Mouse (Mus musculus) small intestine, adult 2 months (tissue): ENCODE results near the gene Pdcd1lg2. TPM values are rescaled to one million over a fixed set of nuclear protein-coding genes. Genes with fewer than 3 reads are reported as not detected.

Source experiments
- H3K27ac ChIP-seq: fragments of 200-500 bp; 2 replicates; pipeline ENCODE4 v1.5.1; 2012; ENCODE audit warnings: low read depth, low read length, control low read depth, inconsistent platforms; ENCODE audit not compliant: insufficient read depth
- H3K27me3 ChIP-seq: fragments of 200-500 bp; 2 replicates; pipeline ENCODE4 v1.6.1; 2012; ENCODE audit warnings: mild to moderate bottlenecking, moderate library complexity, low read length, inconsistent platforms; ENCODE audit not compliant: control insufficient read depth, insufficient read depth
- H3K36me3 ChIP-seq: fragments of 200-500 bp; 2 replicates; pipeline ENCODE4 v1.6.1; 2012; ENCODE audit warnings: mild to moderate bottlenecking, low read length, control low read depth, inconsistent platforms; ENCODE audit not compliant: control insufficient read depth, insufficient read depth
- H3K4me1 ChIP-seq: fragments of 200-500 bp; 2 replicates; pipeline ENCODE4 v1.6.1; 2012; ENCODE audit warnings: low read length, inconsistent platforms, mixed read lengths; ENCODE audit not compliant: control insufficient read depth, insufficient read depth, insufficient read length
- H3K4me3 ChIP-seq: fragments of 200-500 bp; 2 replicates; pipeline ENCODE4 v1.5.1; 2012; ENCODE audit warnings: low read depth, mild to moderate bottlenecking, control low read depth, inconsistent platforms, low read length, moderate library complexity
- CTCF ChIP-seq: fragments of 200-500 bp; IDR thresholded peaks from 2 replicates; pipeline ENCODE4 v1.5.1; 2012; ENCODE audit warnings: low read depth, mild to moderate bottlenecking, control low read depth, inconsistent platforms, low read length, moderate library complexity, mixed read lengths; ENCODE audit not compliant: insufficient replicate concordance, insufficient read length; ENCODE audit errors: extremely low read depth
- POLR2A ChIP-seq: fragments of 200-500 bp; IDR thresholded peaks from 2 replicates; pipeline ENCODE4 v1.6.1; 2012; ENCODE audit warnings: low read depth, mild to moderate bottlenecking, control low read depth, inconsistent platforms, low read length, moderate library complexity
- WGBS: fragments of 180-500 bp; shearing (Covaris S2); methylation state at CpG from one replicate; pipeline ENCODE4 v1.1.7; 2018; 5-methylcytosine and 5-hydroxymethylcytosine counted together
- polyA plus RNA-seq: library from polyadenylated mRNA; depleted of rRNA; stranded (reverse); fragments of >200 nt; gene quantifications from 2 replicates; pipeline ENCODE4 v1.2.3, GENCODE M21; 2012

Pdcd1lg2 gene
- polyA plus RNA-seq, 1 experiment, result 0.33 TPM

DNA sequence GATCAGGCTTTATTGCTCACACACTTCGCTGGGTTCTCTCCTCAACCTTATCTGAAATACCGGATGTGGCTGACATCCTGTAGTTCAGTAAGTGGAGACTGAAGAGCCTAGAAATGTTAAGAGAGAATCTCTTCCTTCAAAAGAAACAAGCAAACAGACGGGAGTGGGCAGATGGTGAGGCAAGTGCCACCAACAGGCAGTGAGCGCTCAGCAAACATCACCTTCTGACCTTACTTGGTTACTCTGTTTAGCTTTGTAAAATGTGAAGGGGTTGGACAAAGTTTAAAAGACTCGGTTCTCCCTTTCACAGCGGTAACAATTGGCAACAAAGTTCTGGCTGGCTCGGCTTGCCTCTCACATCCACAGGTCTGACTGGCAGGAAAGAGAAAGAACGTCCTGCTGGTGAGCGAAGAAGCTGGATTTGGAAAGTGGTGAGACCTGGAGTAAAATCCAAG is 8.0 kb downstream of the Pdcd1lg2 start:
- Histone ChIP-seq H3K36me3 (no peaks in the 10 kb centered on the region), H3K27me3 (no peaks in the 10 kb centered on the region), H3K27ac (peak overlapping the region; percentile 7), H3K4me3 (no peak overlapping the region), H3K4me1 (peaks cover 1% of the 10 kb centered on the region; the same call in 1 of the 2 replicates)
- TF ChIP-seq CTCF (no peak), POLR2A (no peak)
- WGBS, result 31% methylated on average over 9 of the region's 9 CpGs

GRCm38 (mm10) chr19:29419506-29419905 is 8.8 kb downstream of the Pdcd1lg2 start:
- WGBS, result 46% methylated on average over 3 of the region's 3 CpGs
- Histone ChIP-seq H3K27ac (no peak overlapping the region), H3K4me1 (peaks cover 1% of the 10 kb centered on the region; the same call in 1 of the 2 replicates), H3K27me3 (no peaks in the 10 kb centered on the region), H3K4me3 (no peak overlapping the region), H3K36me3 (no peaks in the 10 kb centered on the region)
- TF ChIP-seq CTCF (no peak), POLR2A (no peak)

DNA sequence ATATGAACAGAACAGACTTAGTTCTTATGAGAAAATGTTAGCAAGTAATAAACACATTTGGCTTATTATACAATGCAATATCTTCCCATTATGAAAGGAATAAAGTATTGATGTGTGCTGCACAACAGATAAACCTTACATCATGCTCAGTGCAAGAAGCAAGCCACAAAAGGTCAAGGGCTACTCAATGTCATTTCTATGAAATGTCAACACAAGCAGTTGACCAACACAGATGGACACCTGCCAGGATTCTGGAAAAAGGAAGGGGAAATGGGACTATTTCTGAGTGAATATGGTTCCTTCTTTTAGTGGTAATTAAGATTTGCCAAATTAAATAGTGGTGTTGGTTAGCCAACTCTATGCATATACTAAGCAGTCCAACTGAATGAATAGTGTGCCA is 9.2 kb downstream of the Pdcd1lg2 start:
- Histone ChIP-seq H3K4me1 (0 out of 2 replicates have a peak, but pooled peaks cover 1% of the 10 kb centered on the region), H3K36me3 (no peaks in the 10 kb centered on the region), H3K4me3 (no peak overlapping the region), H3K27me3 (no peaks in the 10 kb centered on the region), H3K27ac (no peak overlapping the region)
- TF ChIP-seq CTCF, result no peak
- TF ChIP-seq POLR2A, result no peak

- H3K4me1 ChIP-seq, result 0 out of 2 replicates have a peak, but pooled peaks cover 1% of the 10 kb centered on the region
- H3K36me3 ChIP-seq, result no peaks in the 10 kb centered on the region
- no peak; the same call in 1 of the 2 replicates for TF ChIP-seq CTCF
- TF ChIP-seq POLR2A, result no peak
- H3K4me3 ChIP-seq, result no peak overlapping the region
- WGBS, result 90% methylated on average over 8 of the region's 8 CpGs
- no peak overlapping the region for H3K27ac ChIP-seq
- H3K27me3 ChIP-seq, result no peaks in the 10 kb centered on the region
Observed at GRCm38 (mm10) chr19:29420397-29420796, 9.7 kb downstream of the Pdcd1lg2 start.

GRCm38 (mm10) chr19:29422013-29422645 is 11.4 kb downstream of the Pdcd1lg2 start:
- H3K4me1 ChIP-seq, result no peaks in the 10 kb centered on the region
- TF ChIP-seq CTCF (no peak), POLR2A (no peak)
- no peaks in the 10 kb centered on the region for H3K27me3 ChIP-seq
- no peaks in the 10 kb centered on the region for H3K36me3 ChIP-seq
- no peak overlapping the region for H3K4me3 ChIP-seq
- H3K27ac ChIP-seq, result no peak overlapping the region
- WGBS, result 91% methylated on average over 16 of the region's 16 CpGs

DNA sequence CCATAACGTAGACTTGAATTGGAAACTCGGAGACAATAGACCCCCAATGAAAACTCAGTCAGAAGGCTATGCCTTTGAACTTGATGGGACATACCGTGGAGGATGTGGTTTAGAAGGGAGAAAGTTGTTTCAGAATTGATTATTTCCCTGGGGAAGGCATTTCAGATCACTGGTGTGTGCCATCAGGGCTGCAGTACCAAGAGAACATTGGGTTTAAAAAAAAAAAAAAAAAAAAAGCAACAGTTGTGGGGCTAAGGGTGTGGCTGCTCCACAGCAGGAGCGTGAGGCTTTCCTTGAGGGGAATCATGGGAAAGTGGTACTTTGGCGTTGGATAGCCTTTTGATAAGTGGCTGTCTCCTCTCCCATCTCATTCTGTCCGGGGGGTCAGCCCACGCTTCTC is 12.1 kb downstream of the Pdcd1lg2 start:
- WGBS, result 90% methylated on average over 7 of the region's 7 CpGs
- TF ChIP-seq CTCF (no peak), POLR2A (no peak)
- no peaks in the 10 kb centered on the region for H3K36me3 ChIP-seq

GRCm38 (mm10) chr19:29430516-29430915 is 19.8 kb downstream of the Pdcd1lg2 start:
- no peaks in the 10 kb centered on the region for H3K27me3 ChIP-seq
- no peaks in the 10 kb centered on the region for H3K36me3 ChIP-seq
- no peaks in the 10 kb centered on the region for H3K4me1 ChIP-seq
- H3K27ac ChIP-seq, result peak overlapping the region; percentile 71
- 79% methylated on average over 3 of the region's 3 CpGs for WGBS
- TF ChIP-seq POLR2A (no peak), CTCF (no peak)
- H3K4me3 ChIP-seq, result no peak overlapping the region

More for the DNA sequence above, 12.1 kb downstream of the Pdcd1lg2 start:
- Histone ChIP-seq H3K27ac (no peak overlapping the region), H3K27me3 (no peaks in the 10 kb centered on the region), H3K4me3 (no peak overlapping the region), H3K4me1 (no peaks in the 10 kb centered on the region)

- Histone ChIP-seq H3K4me1 (no peaks in the 10 kb centered on the region), H3K4me3 (no peak overlapping the region), H3K27ac (peak overlapping the region; percentile 71), H3K36me3 (no peaks in the 10 kb centered on the region), H3K27me3 (no peaks in the 10 kb centered on the region)
- TF ChIP-seq POLR2A (no peak), CTCF (no peak)
- WGBS, result 66% methylated on average over 3 of the region's 3 CpGs
Observed at GRCm38 (mm10) chr19:29430953-29431352, 20.2 kb downstream of the Pdcd1lg2 start.
